Mouse (Mus musculus) retina, embryonic 14.5 days (tissue): ENCODE measurements around the gene Klf7.
"Not testable (repeated sequence)": the region's sequence is repeated elsewhere in the genome, so short reads cannot be mapped to it uniquely, and the experiment has no call there.

ENCODE experiments used
- DNase-seq: peaks from one replicate; pipeline ENCODE4 v3.0.0-alpha.2; 2015; ENCODE audit warnings: low spot score

Gene Klf7

GRCm38 (mm10) chr1:64121559-64122465 lies at the start of gene Klf7:
TSS of gene Klf7 (minus strand) at chr1:64122282.
- DNase-seq = peak; percentile 99

- no peak for DNase-seq
Measured at GRCm38 (mm10) chr1:64164526-64165062, 42.5 kb upstream of the Klf7 start.

GRCm38 (mm10) chr1:64158766-64159165 lies 36.7 kb upstream of the Klf7 start:
- DNase-seq = peak; percentile 45

- DNase-seq = peak; percentile 52
Measured at GRCm38 (mm10) chr1:64149185-64149584, 27.1 kb upstream of the Klf7 start.

- DNase-seq = no peak
Measured at GRCm38 (mm10) chr1:64142691-64143445, 20.8 kb upstream of the Klf7 start.

- no peak for DNase-seq
Measured at GRCm38 (mm10) chr1:64134439-64134838, 12.4 kb upstream of the Klf7 start.

GRCm38 (mm10) chr1:64126822-64127221 lies 4.7 kb upstream of the Klf7 start:
- no peak for DNase-seq

GRCm38 (mm10) chr1:64122466-64122830 lies 366 bp upstream of the Klf7 start:
- no peak for DNase-seq

- DNase-seq = no peak
Measured at GRCm38 (mm10) chr1:64120811-64121515, 1.1 kb downstream of the Klf7 start.

GRCm38 (mm10) chr1:64120421-64120810 lies 1.7 kb downstream of the Klf7 start:
- peak; percentile 49 for DNase-seq

- peak; percentile 31 for DNase-seq
Measured at GRCm38 (mm10) chr1:64119851-64120250, 2.2 kb downstream of the Klf7 start.

GRCm38 (mm10) chr1:64119358-64119794 lies 2.7 kb downstream of the Klf7 start:
- peak; percentile 60 for DNase-seq

GRCm38 (mm10) chr1:64118285-64119170 lies 3.6 kb downstream of the Klf7 start:
- DNase-seq = no peak

GRCm38 (mm10) chr1:64117478-64118284 lies 4.4 kb downstream of the Klf7 start:
- DNase-seq = no peak

GRCm38 (mm10) chr1:64116746-64117455 lies 5.2 kb downstream of the Klf7 start:
- no peak for DNase-seq

GRCm38 (mm10) chr1:64114579-64114978 lies 7.5 kb downstream of the Klf7 start:
- DNase-seq = no peak

GRCm38 (mm10) chr1:64108653-64109052 lies 13.4 kb downstream of the Klf7 start:
- not testable (repeated sequence) for DNase-seq

- DNase-seq = no peak
Measured at GRCm38 (mm10) chr1:64107526-64107925, 14.6 kb downstream of the Klf7 start.

- DNase-seq = no peak
Measured at GRCm38 (mm10) chr1:64106127-64106526, 16.0 kb downstream of the Klf7 start.
